Mouse (Mus musculus) olfactory bulb, adult 2 months (tissue): Measurements from ENCODE around the gene Galntl5. TPM values are rescaled to one million over a fixed set of nuclear protein-coding genes. Genes with fewer than 3 reads are reported as not detected.
"Not testable (repeated sequence)": the region's sequence is repeated elsewhere in the genome, so short reads cannot be mapped to it uniquely, and the experiment has no call there.

Experiments used
- H3K27ac ChIP-seq: fragments of 200-500 bp; 2 replicates; pipeline ENCODE4 v1.5.1; 2012; ENCODE audit warnings: low read depth, low read length; ENCODE audit not compliant: insufficient read depth
- H3K4me1 ChIP-seq: fragments of 200-500 bp; 2 replicates; pipeline ENCODE4 v1.6.1; 2012; ENCODE audit warnings: low read length; ENCODE audit not compliant: control insufficient read depth, insufficient read depth
- H3K4me3 ChIP-seq: fragments of 200-500 bp; 2 replicates; pipeline ENCODE4 v1.5.1; 2012; ENCODE audit warnings: mild to moderate bottlenecking, low read depth, low read length, moderate library complexity; ENCODE audit not compliant: insufficient read depth
- CTCF ChIP-seq: fragments of 200-500 bp; IDR thresholded peaks from 2 replicates; pipeline ENCODE4 v1.5.1; 2012; ENCODE audit warnings: low read depth, mild to moderate bottlenecking, low read length, moderate library complexity; ENCODE audit not compliant: insufficient read depth
- POLR2A ChIP-seq: fragments of 200-500 bp; IDR thresholded peaks from 2 replicates; pipeline ENCODE4 v1.6.1; 2012; ENCODE audit warnings: mild to moderate bottlenecking, low read depth, low read length, moderate library complexity; ENCODE audit not compliant: insufficient read depth
- WGBS: fragments of 180-500 bp; shearing (Covaris S2); methylation state at CpG from one replicate; pipeline ENCODE4 v1.1.7; 2018; 5-methylcytosine and 5-hydroxymethylcytosine counted together
- polyA plus RNA-seq: library from polyadenylated mRNA; stranded (reverse); fragments of >200 nt; gene quantifications from 2 replicates; pipeline ENCODE4 v1.2.4, GENCODE M21; 2012; ENCODE audit warnings: low replicate concordance; ENCODE audit not compliant: missing spikeins, insufficient read depth, insufficient read length

The Galntl5 gene
- polyA plus RNA-seq, 1 experiment: not detected

GRCm38 (mm10) chr5:25187727-25188126, 6.5 kb downstream of the Galntl5 start:
- TF ChIP-seq CTCF: no peak
- no peak for TF ChIP-seq POLR2A
- Histone ChIP-seq H3K4me1 (no peaks in the 10 kb centered on the region), H3K4me3 (no peak overlapping the region), H3K27ac (no peak overlapping the region)

- WGBS: 67% methylated on average over 1 of the region's 1 CpGs
- no peaks in the 10 kb centered on the region for H3K4me1 ChIP-seq
- no peak overlapping the region for H3K4me3 ChIP-seq
- TF ChIP-seq POLR2A (no peak), CTCF (no peak)
- no peak overlapping the region for H3K27ac ChIP-seq
These were observed 7.5 kb downstream of the Galntl5 start for GRCm38 (mm10) chr5:25188802-25189201.

- Histone ChIP-seq H3K27ac (no peak overlapping the region), H3K4me1 (no peaks in the 10 kb centered on the region), H3K4me3 (no peak overlapping the region)
- TF ChIP-seq CTCF (no peak), POLR2A (no peak)
- WGBS: 86% methylated on average over 2 of the region's 2 CpGs
These were observed 9.3 kb downstream of the Galntl5 start for GRCm38 (mm10) chr5:25190521-25190920.

GRCm38 (mm10) chr5:25211872-25212271, 30.6 kb downstream of the Galntl5 start:
- TF ChIP-seq POLR2A (no peak), CTCF (no peak)
- WGBS: 88% methylated on average over 1 of the region's 1 CpGs
- H3K4me1 ChIP-seq: no peaks in the 10 kb centered on the region
- H3K27ac ChIP-seq: no peak overlapping the region
- H3K4me3 ChIP-seq: no peak overlapping the region

GRCm38 (mm10) chr5:25213216-25213615, 32.0 kb downstream of the Galntl5 start:
- not testable (repeated sequence) for H3K4me3 ChIP-seq, H3K4me1 ChIP-seq

GRCm38 (mm10) chr5:25215006-25215405, 33.7 kb downstream of the Galntl5 start:
- WGBS: 83% methylated on average over 6 of the region's 6 CpGs
- Histone ChIP-seq H3K4me1 (no peaks in the 10 kb centered on the region), H3K27ac (no peak overlapping the region), H3K4me3 (no peak overlapping the region)
- TF ChIP-seq POLR2A (no peak), CTCF (no peak)

More at GRCm38 (mm10) chr5:25213216-25213615, 32.0 kb downstream of the Galntl5 start:
- not testable (repeated sequence) for H3K27ac ChIP-seq

GRCm38 (mm10) chr5:25221604-25222003, 40.3 kb downstream of the Galntl5 start, which contains the start of gene Galnt11:
TSS of gene Galnt11 (plus strand) at chr5:25221904.
- Histone ChIP-seq H3K27ac (peak within 1 kb of the TSS; percentile 66; the same call in 1 of the 2 replicates), H3K4me3 (peak within 1 kb of the TSS; percentile 84), H3K4me1 (no peaks in the 10 kb centered on the region)
- TF ChIP-seq CTCF (no peak), POLR2A (no peak)
- 87% methylated on average over 3 of the region's 3 CpGs for WGBS

- Histone ChIP-seq H3K4me1 (no peaks in the 10 kb centered on the region), H3K27ac (peak within 1 kb of the TSS; percentile 66), H3K4me3 (peak within 1 kb of the TSS; percentile 84)
- WGBS: under 1% methylated on average over 72 of the region's 72 CpGs
- peak; percentile 95 for TF ChIP-seq POLR2A
- TF ChIP-seq CTCF: no peak
These were observed 41.8 kb downstream of the Galntl5 start, which contains the start of gene E130116L18Rik for GRCm38 (mm10) chr5:25222752-25223702. TSS of gene E130116L18Rik (minus strand) at chr5:25223153.

GRCm38 (mm10) chr5:25224377-25224776, 43.1 kb downstream of the Galntl5 start:
- not testable (repeated sequence) for H3K4me1 ChIP-seq, H3K27ac ChIP-seq, H3K4me3 ChIP-seq
- 100% methylated on average over 1 of the region's 1 CpGs for WGBS

GRCm38 (mm10) chr5:25243101-25243500, 61.8 kb downstream of the Galntl5 start:
- Histone ChIP-seq H3K27ac (no peak overlapping the region), H3K4me3 (no peak overlapping the region), H3K4me1 (no peaks in the 10 kb centered on the region)
- TF ChIP-seq CTCF (no peak), POLR2A (no peak)
- WGBS: 85% methylated on average over 6 of the region's 6 CpGs
